Mouse (Mus musculus) ES-E14 (cell line): ENCODE measurements around the gene Cyp17a1.

Source experiments
- CHD2 ChIP-seq: IDR thresholded peaks from 2 replicates; pipeline ENCODE4 v1.6.1; 2014; ENCODE audit warnings: mild to moderate bottlenecking, low read depth, low read length, inconsistent platforms
- HCFC1 ChIP-seq: IDR thresholded peaks from 2 replicates; pipeline ENCODE4 v1.6.1; 2012; ENCODE audit warnings: low read length, inconsistent platforms, borderline replicate concordance; ENCODE audit not compliant: insufficient read depth
- MAFK ChIP-seq: IDR thresholded peaks from 2 replicates; pipeline ENCODE4 v1.6.1; 2014; ENCODE audit warnings: mild to moderate bottlenecking, low read depth, low read length, inconsistent platforms; ENCODE audit not compliant: insufficient read depth

DNA sequence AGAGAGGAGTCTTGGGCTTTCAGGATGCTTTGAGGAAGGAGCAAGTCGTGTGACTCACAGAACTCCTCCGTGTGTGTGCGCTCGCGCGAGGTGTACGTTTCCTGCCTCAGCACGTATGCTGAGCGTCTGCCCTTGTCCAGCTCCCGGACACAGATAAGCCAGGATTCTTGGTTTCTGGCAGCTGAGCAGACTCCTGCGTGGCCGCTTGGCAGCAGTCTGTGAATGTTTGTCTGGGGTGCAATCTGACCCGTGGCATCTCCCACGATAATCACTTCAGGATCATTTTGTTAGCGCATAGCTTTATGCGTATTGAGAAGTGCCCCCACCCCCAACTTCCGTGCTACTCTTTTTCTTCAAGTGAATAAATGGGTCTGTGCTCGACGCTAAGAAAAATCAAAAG lies 54.0 kb downstream of the Cyp17a1 start:
- no peak for TF ChIP-seq MAFK
- no peak for TF ChIP-seq CHD2
- TF ChIP-seq HCFC1 = no peak
